Mouse (Mus musculus) liver, postnatal 0 days (tissue): ENCODE results near the gene Med29.

Experiments used
- CTCF ChIP-seq: sonication (generic); IDR thresholded peaks from 2 replicates; pipeline ENCODE4 v1.5.1; 2016; ENCODE audit warnings: antibody characterized with exemption, low read depth
- EP300 ChIP-seq: IDR thresholded peaks from 2 replicates; pipeline ENCODE4 v1.6.1; 2016; ENCODE audit warnings: antibody characterized with exemption, low read depth, mild to moderate bottlenecking

- no peak for TF ChIP-seq CTCF
- TF ChIP-seq EP300: no peak
Observed at GRCm38 (mm10) chr7:28360291-28360690, 32.2 kb downstream of the Med29 start.
